In the genomic region with DNA sequence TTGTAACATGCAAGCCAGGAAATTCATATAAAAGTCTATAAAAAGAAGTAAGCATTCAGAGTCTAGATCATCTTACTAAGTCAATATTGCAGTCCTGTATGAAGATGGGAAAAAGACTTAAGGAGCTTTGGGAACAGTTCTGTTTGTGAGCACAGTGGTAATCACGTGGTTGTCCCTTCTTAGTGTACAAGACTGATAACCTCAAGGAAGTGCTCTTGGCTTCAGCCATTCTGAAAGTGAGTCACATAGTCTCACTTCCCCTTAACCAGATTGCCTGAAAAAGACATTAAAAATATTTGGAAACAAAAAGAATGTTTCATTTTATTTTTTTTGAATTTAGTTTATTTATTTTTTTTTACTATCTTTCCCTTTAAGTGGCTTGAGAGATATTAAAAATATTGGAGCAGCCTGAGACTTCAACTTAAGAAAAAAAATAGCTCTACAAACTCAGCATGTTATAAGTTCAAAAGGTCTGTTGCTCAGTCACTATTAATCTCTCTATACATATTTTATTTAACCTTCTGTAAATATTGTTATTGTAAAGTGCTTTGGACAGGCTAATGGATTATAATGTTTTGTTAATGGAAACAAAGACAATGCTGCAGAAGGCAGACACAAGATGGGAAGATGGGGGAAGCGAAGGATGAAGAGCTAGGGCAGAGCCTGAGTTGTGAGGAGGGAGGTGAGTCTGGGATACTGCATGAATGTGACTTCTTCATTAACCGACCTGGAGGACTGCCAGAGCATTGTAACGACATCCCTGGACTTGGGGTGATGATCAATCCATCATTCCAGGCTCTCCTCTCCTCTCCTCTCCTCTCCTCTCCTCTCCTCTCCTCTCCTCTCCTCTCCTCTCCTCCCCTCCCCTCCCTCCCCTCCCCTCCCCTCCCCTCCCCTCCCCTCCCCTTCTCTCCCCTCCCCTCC, we compare ENCODE assay signal across 14 mouse cellular contexts.
A peak's percentile ranks its signal among the peaks of the same experiment; 100 is the strongest.
DNase-seq lines count a peak whose midpoint lies in the region; ATAC-seq and TF ChIP-seq lines count a peak whose summit lies in the region.
"Had no signal": no experiment of that assay in that cellular context is flagged by ENCODE, and none has a peak within 500 bp of the region (broad histone marks: within the 10 kb centered on the region; RNA-seq: fewer than 3 reads in every experiment).

No protein-coding gene starts in this region.

- no peak overlapping the region for H3K4me3 ChIP-seq in heart, embryonic 12.5 days
- H3K4me3 ChIP-seq in CH12.LX (replicated peaks in 1 of 3; ENCODE audit: low read depth in 2 of 3, low read length in 2 of 3, poor library complexity in 1 of 3) = no peak overlapping the region
- H3K4me3 ChIP-seq in hindbrain, embryonic 15.5 days = no peak overlapping the region
- H3K4me3 ChIP-seq: embryonic facial prominence, embryonic 12.5 days had no signal

- no peaks in the 10 kb centered on the region for H3K27me3 ChIP-seq in heart, embryonic 12.5 days (replicated peaks)
- H3K27me3 ChIP-seq in CH12.LX (replicated peaks) = no peaks in the 10 kb centered on the region
- no peaks in the 10 kb centered on the region for H3K27me3 ChIP-seq in hindbrain, embryonic 15.5 days
- H3K27me3 ChIP-seq: embryonic facial prominence, embryonic 12.5 days had no signal

- no peak for TF ChIP-seq RAD21 in CH12.LX (IDR thresholded peaks at IDR 0.05; ENCODE audit: low read depth, low read length)

- no peak for ATAC-seq in heart, embryonic 12.5 days (ENCODE audit: insufficient number of reproducible peaks, low FRiP score)
- no peak for ATAC-seq in hindbrain, embryonic 15.5 days (ENCODE audit: low FRiP score, low read depth)
- ATAC-seq: inflammation-experienced regulatory T-cells, adult 6 months had no signal

- H3K36me3 ChIP-seq in heart, embryonic 12.5 days = no peaks in the 10 kb centered on the region
- H3K36me3 ChIP-seq in CH12.LX (replicated peaks in 1 of 2; ENCODE audit: control insufficient read depth in 1 of 2, insufficient read depth in 1 of 2, low read length in 1 of 2) = no peaks in the 10 kb centered on the region
- no peaks in the 10 kb centered on the region for H3K36me3 ChIP-seq in hindbrain, embryonic 15.5 days
- H3K36me3 ChIP-seq: embryonic facial prominence, embryonic 12.5 days had no signal

- H3K4me1 ChIP-seq in heart, embryonic 12.5 days (replicated peaks) = peaks cover 20% of the 10 kb centered on the region
- peaks cover 5 to 44% of the 10 kb centered on the region in 2 experiments for H3K4me1 ChIP-seq in CH12.LX (ENCODE audit: control insufficient read depth in 1 of 2, insufficient read depth in 2 of 2)
- peaks cover 20% of the 10 kb centered on the region for H3K4me1 ChIP-seq in hindbrain, embryonic 15.5 days (replicated peaks)

- dilution Hi-C loops in CH12.LX (cut with MboI; ENCODE audit: extremely low pct_ligation_motif_present, extremely low pct_unique_long_range_greater_than_20kb, low sequenced_read_pairs) = no loop called here

- in situ Hi-C loops in CH12.LX (cut with MboI; ENCODE audit: low pct_ligation_motif_present, low pct_unique_long_range_greater_than_20kb, low sequenced_read_pairs) = no loop called here

- no peak overlapping the region for H3K9ac ChIP-seq in heart, embryonic 12.5 days
- H3K9ac ChIP-seq in CH12.LX (ENCODE audit: insufficient read depth, low read depth) = no peak overlapping the region
- no peak overlapping the region for H3K9ac ChIP-seq in hindbrain, embryonic 15.5 days
- H3K9ac ChIP-seq: embryonic facial prominence, embryonic 12.5 days had no signal

- peak; percentile 99 for TF ChIP-seq EP300 in CH12.LX (IDR thresholded peaks at IDR 0.05; ENCODE audit: low read length)

- intact Hi-C loops in left cerebral cortex, postnatal 4 days (cut with DNase I) = no loop called here

- 59% methylated on average over 4 of the region's 4 CpGs for WGBS in heart, embryonic 12.5 days
- WGBS in hindbrain, embryonic 15.5 days = 39% methylated on average over 4 of the region's 4 CpGs

- peak; percentile 93 for DNase-seq in heart, adult 11 months
- DNase-seq in left cerebral cortex, postnatal 4 days = peak; percentile 14
- DNase-seq in left cerebral cortex, adult 9 months (ENCODE audit: low spot score in 2 of 2) = no peak
- peak; percentile 67 for DNase-seq in CH12.LX (ENCODE audit: extremely low read depth)
- no peak for DNase-seq in spleen, postnatal 14 days (ENCODE audit: low spot score in 2 of 2)
- no peak for DNase-seq in adrenal gland, postnatal 36 days
- DNase-seq: adrenal gland, postnatal 10 days; cerebellum, adult 11 months; gastrocnemius, postnatal 25 days; lung, adult 18-20 months had no signal

- H3K9me3 ChIP-seq in heart, embryonic 12.5 days (replicated peaks) = no peaks in the 10 kb centered on the region
- no peaks in the 10 kb centered on the region for H3K9me3 ChIP-seq in CH12.LX (replicated peaks; ENCODE audit: low read length)
- no peaks in the 10 kb centered on the region for H3K9me3 ChIP-seq in hindbrain, embryonic 15.5 days
- H3K9me3 ChIP-seq: embryonic facial prominence, embryonic 12.5 days had no signal

- no peak overlapping the region for H3K4me2 ChIP-seq in heart, embryonic 12.5 days
- no peak overlapping the region for H3K4me2 ChIP-seq in CH12.LX (ENCODE audit: insufficient read depth, low read depth, poor library complexity, severe bottlenecking)
- no peak overlapping the region for H3K4me2 ChIP-seq in hindbrain, embryonic 15.5 days
- H3K4me2 ChIP-seq: embryonic facial prominence, embryonic 12.5 days had no signal

- H3K27ac ChIP-seq in heart, embryonic 12.5 days (ENCODE audit: poor library complexity, severe bottlenecking) = no peak overlapping the region
- H3K27ac ChIP-seq in CH12.LX (ENCODE audit: insufficient read depth, low read depth) = no peak overlapping the region
- H3K27ac ChIP-seq in hindbrain, embryonic 15.5 days (replicated peaks) = 0 out of 2 replicates have a peak overlapping the region, but pooled peaks have one; percentile 48

- H3K79me2 ChIP-seq in CH12.LX (replicated peaks; ENCODE audit: control insufficient read depth, extremely low read depth, insufficient read depth, poor library complexity, severe bottlenecking) = no peaks in the 10 kb centered on the region

- TF ChIP-seq POLR2A in CH12.LX (IDR thresholded peaks at IDR 0.05; ENCODE audit: low read depth, low read length) = no peak

- TF ChIP-seq CTCF in CH12.LX (conservative IDR thresholded peaks at IDR 0.05 in 1 of 2, IDR thresholded peaks at IDR 0.05 in 1 of 2; ENCODE audit: low read depth in 2 of 2, low read length in 2 of 2) = no peak

TF ChIP-seq in CH12.LX, 34 proteins besides CTCF, POLR2A, EP300 and RAD21:
- TF ChIP-seq MXI1 (IDR thresholded peaks at IDR 0.05; ENCODE audit: low read depth, low read length) (0 out of 2 replicates have a peak, but pooled peaks have one; percentile 41), USF2 (conservative IDR thresholded peaks at IDR 0.05; ENCODE audit: low read depth, low read length) (peak; percentile 72), USF1 (IDR thresholded peaks at IDR 0.05; ENCODE audit: low read depth, low read length) (peak; percentile 68), IRF4 (IDR thresholded peaks at IDR 0.05; ENCODE audit: low read depth, low read length) (peak; percentile 97), CHD2 (IDR thresholded peaks at IDR 0.05; ENCODE audit: low read length) (peak; percentile 44; the same call in 1 of the 2 replicates), SMC3 (IDR thresholded peaks at IDR 0.05; ENCODE audit: low read depth, low read length) (no peak), JUND (conservative IDR thresholded peaks at IDR 0.05; ENCODE audit: low read depth, low read length) (peak; percentile 95), MYC (IDR thresholded peaks at IDR 0.05; ENCODE audit: low read depth, low read length) (peak; percentile 89), UBTF (IDR thresholded peaks at IDR 0.05; ENCODE audit: low read depth, low read length) (no peak), JUN (IDR thresholded peaks at IDR 0.05; ENCODE audit: insufficient read depth, low read depth, low read length) (peak; percentile 89), PAX5 (IDR thresholded peaks at IDR 0.05; ENCODE audit: low read length) (no peak), ELF1 (IDR thresholded peaks at IDR 0.05; ENCODE audit: low read depth, low read length) (peak; percentile 53; the same call in 1 of the 2 replicates), MAFK (IDR thresholded peaks at IDR 0.05; ENCODE audit: insufficient replicate concordance, low read length) (peak; percentile 25; the same call in 1 of the 2 replicates), E2F4 (IDR thresholded peaks at IDR 0.05; ENCODE audit: insufficient replicate concordance, low read depth, low read length) (no peak), MAZ (IDR thresholded peaks at IDR 0.05; ENCODE audit: low read depth, low read length) (no peak), ETS1 (conservative IDR thresholded peaks at IDR 0.05; ENCODE audit: low read depth, low read length) (peak; percentile 68), BHLHE40 (IDR thresholded peaks at IDR 0.05; ENCODE audit: low read depth, low read length) (peak; percentile 86), RCOR1 (conservative IDR thresholded peaks at IDR 0.05; ENCODE audit: low read depth, low read length) (peak; percentile 93), ZKSCAN1 (IDR thresholded peaks at IDR 0.05; ENCODE audit: borderline replicate concordance, low read depth, low read length) (no peak), MAX (IDR thresholded peaks at IDR 0.05; ENCODE audit: low read length) (peak; percentile 91; the same call in 1 of the 2 replicates), ZNF384 (IDR thresholded peaks at IDR 0.05; ENCODE audit: low read depth, low read length) (no peak)

Comparison
In these comparisons a context has a peak if more than half of its experiments do, and no peak if none do; other contexts are left out.
1. DNase-seq: peak in heart, adult 11 months (single experiment), left cerebral cortex, postnatal 4 days (single experiment) and CH12.LX (single experiment); none in left cerebral cortex, adult 9 months (0 of 2), spleen, postnatal 14 days (0 of 2) and adrenal gland, postnatal 36 days (0 of 2).